Comparison of ENCODE assay signal across 27 mouse cellular contexts in genomic region chr6:91788311-91788798, GRCm38 (mm10). TPM values are rescaled to one million over a fixed set of nuclear protein-coding genes. Genes with fewer than 3 reads are reported as not detected.
DNase-seq lines count a peak whose midpoint lies in the region; ATAC-seq and TF ChIP-seq lines count a peak whose summit lies in the region.
"Had no signal": no experiment of that assay in that cellular context is flagged by ENCODE, and none has a peak within 500 bp of the region (broad histone marks: within the 10 kb centered on the region; RNA-seq: fewer than 3 reads in every experiment).

No protein-coding gene starts in this region.

- H3K4me3 ChIP-seq in gastrocnemius, adult 2 months: no peak overlapping the region
- H3K4me3 ChIP-seq in heart, adult 2 months: no peak overlapping the region
- H3K4me3 ChIP-seq in kidney, postnatal 0 days (replicated peaks; ENCODE audit: low read depth, low read length): no peak overlapping the region
- no peak overlapping the region for H3K4me3 ChIP-seq in kidney, embryonic 15.5 days (replicated peaks)
- H3K4me3 ChIP-seq: embryonic facial prominence, embryonic 12.5 days; embryonic facial prominence, embryonic 15.5 days; heart, embryonic 13.5 days; hindbrain, embryonic 10.5 days; hindbrain, embryonic 13.5 days; intestine, embryonic 15.5 days had no signal

- WGBS in heart, adult 2 months: 50% methylated on average over 9 of the region's 9 CpGs
- WGBS in kidney, postnatal 0 days: 83% methylated on average over 9 of the region's 9 CpGs
- WGBS in kidney, embryonic 15.5 days: 77% methylated on average over 9 of the region's 9 CpGs

- H3K4me1 ChIP-seq in heart, adult 2 months (ENCODE audit: control insufficient read depth, insufficient read depth, low read length): peaks cover 13% of the 10 kb centered on the region; the same call in 1 of the 2 replicates
- H3K4me1 ChIP-seq in kidney, postnatal 0 days (replicated peaks; ENCODE audit: insufficient read depth, low read length): no peaks in the 10 kb centered on the region
- no peaks in the 10 kb centered on the region for H3K4me1 ChIP-seq in kidney, embryonic 15.5 days
- H3K4me1 ChIP-seq: embryonic facial prominence, embryonic 12.5 days; embryonic facial prominence, embryonic 15.5 days; intestine, embryonic 15.5 days had no signal

- DNase-seq in gastrocnemius, adult 2 months: no peak
- no peak for DNase-seq in gastrocnemius, postnatal 36 days
- peak in 1 of 2 experiments; percentile 55 for DNase-seq in heart, adult 2 months
- DNase-seq in heart, adult 9 months (ENCODE audit: low spot score in 2 of 2): no peak
- DNase-seq in kidney, postnatal 0 days (ENCODE audit: low spot score): no peak
- DNase-seq in heart, postnatal 14 days: peak; percentile 30 to 37
- DNase-seq in left cerebral cortex, postnatal 14 days (ENCODE audit: low spot score in 2 of 2): no peak
- DNase-seq: adrenal gland, adult 8-10 months; adrenal gland, postnatal 25 days; B cell, adult 2 months; cerebellum, adult 18-20 months; cerebellum, adult 9-10 months; cerebellum, postnatal 14 days; forebrain, postnatal 0 days; gastrocnemius, postnatal 10 days; kidney, adult 11 months; kidney, adult 8-10 months had no signal

- H3K27ac ChIP-seq in gastrocnemius, adult 2 months: peak overlapping the region; percentile 88
- H3K27ac ChIP-seq in heart, adult 2 months: peak overlapping the region; percentile 54
- no peak overlapping the region for H3K27ac ChIP-seq in kidney, postnatal 0 days
- H3K27ac ChIP-seq in kidney, embryonic 15.5 days: no peak overlapping the region
- H3K27ac ChIP-seq: embryonic facial prominence, embryonic 12.5 days; embryonic facial prominence, embryonic 15.5 days; heart, embryonic 13.5 days; hindbrain, embryonic 10.5 days; hindbrain, embryonic 13.5 days; intestine, embryonic 15.5 days had no signal

- no peak for TF ChIP-seq POLR2A in heart, adult 2 months (IDR thresholded peaks at IDR 0.05; ENCODE audit: insufficient read depth, low read depth, low read length)

- ATAC-seq in kidney, postnatal 0 days (replicated peaks; ENCODE audit: low FRiP score, low read depth): no peak
- ATAC-seq in kidney, embryonic 15.5 days (replicated peaks; ENCODE audit: low FRiP score): no peak
- ATAC-seq: forebrain, embryonic 14.5 days; forebrain, postnatal 0 days; hindbrain, embryonic 16.5 days; intestine, embryonic 15.5 days had no signal

- no peaks in the 10 kb centered on the region for H3K79me2 ChIP-seq in heart, adult 2 months (replicated peaks; ENCODE audit: control insufficient read depth, insufficient read depth, low read length)

- intact Hi-C loops in gastrocnemius, adult 2 months (cut with DNase I): no loop called here
- intact Hi-C loops in gastrocnemius, postnatal 36 days (cut with DNase I): no loop called here
- intact Hi-C loops in heart, adult 2 months (cut with DNase I): no loop called here
- intact Hi-C loops in heart, postnatal 14 days (cut with DNase I): no loop called here
- intact Hi-C loops in left cerebral cortex, postnatal 14 days (cut with DNase I): no loop called here

- no peak for TF ChIP-seq CTCF in gastrocnemius, adult 2 months (IDR thresholded peaks at IDR 0.05)
- no peak for TF ChIP-seq CTCF in heart, adult 2 months (IDR thresholded peaks at IDR 0.05)
- no peak for TF ChIP-seq CTCF in kidney, postnatal 0 days (IDR thresholded peaks at IDR 0.05; ENCODE audit: low read depth)

- H3K9me3 ChIP-seq in kidney, postnatal 0 days (replicated peaks; ENCODE audit: low read length): no peaks in the 10 kb centered on the region
- no peaks in the 10 kb centered on the region for H3K9me3 ChIP-seq in kidney, embryonic 15.5 days (replicated peaks)
- H3K9me3 ChIP-seq: embryonic facial prominence, embryonic 12.5 days; embryonic facial prominence, embryonic 15.5 days; heart, embryonic 13.5 days; hindbrain, embryonic 10.5 days; hindbrain, embryonic 13.5 days; intestine, embryonic 15.5 days had no signal

- H3K27me3 ChIP-seq in heart, adult 2 months (ENCODE audit: control insufficient read depth, insufficient read depth, low read length): no peaks in the 10 kb centered on the region
- no peaks in the 10 kb centered on the region for H3K27me3 ChIP-seq in kidney, postnatal 0 days (ENCODE audit: insufficient read depth, low read length)
- H3K27me3 ChIP-seq in kidney, embryonic 15.5 days: no peaks in the 10 kb centered on the region
- H3K27me3 ChIP-seq: embryonic facial prominence, embryonic 12.5 days; embryonic facial prominence, embryonic 15.5 days; heart, embryonic 13.5 days; hindbrain, embryonic 13.5 days; intestine, embryonic 15.5 days had no signal

- H3K36me3 ChIP-seq in heart, adult 2 months (ENCODE audit: control insufficient read depth, insufficient read depth, low read length): peaks cover 4% of the 10 kb centered on the region; the same call in 1 of the 2 replicates
- no peaks in the 10 kb centered on the region for H3K36me3 ChIP-seq in kidney, postnatal 0 days (ENCODE audit: insufficient read depth, low read length)
- no peaks in the 10 kb centered on the region for H3K36me3 ChIP-seq in kidney, embryonic 15.5 days
- H3K36me3 ChIP-seq: embryonic facial prominence, embryonic 12.5 days; embryonic facial prominence, embryonic 15.5 days; hindbrain, embryonic 10.5 days; intestine, embryonic 15.5 days had no signal

- H3K9ac ChIP-seq in heart, adult 2 months (ENCODE audit: low read depth, low read length): no peak overlapping the region
- 0 out of 2 replicates have a peak overlapping the region, but pooled peaks have one; percentile 31 for H3K9ac ChIP-seq in kidney, postnatal 0 days (ENCODE audit: low read depth, low read length)
- no peak overlapping the region for H3K9ac ChIP-seq in kidney, embryonic 15.5 days
- H3K9ac ChIP-seq: embryonic facial prominence, embryonic 12.5 days; embryonic facial prominence, embryonic 15.5 days; forebrain, postnatal 0 days; heart, embryonic 13.5 days; hindbrain, embryonic 13.5 days; intestine, embryonic 15.5 days had no signal

- no peak for TF ChIP-seq EP300 in heart, adult 2 months (IDR thresholded peaks at IDR 0.05; ENCODE audit: insufficient read depth, low read depth, low read length)

- H3K4me2 ChIP-seq in kidney, postnatal 0 days (ENCODE audit: low read length): no peak overlapping the region
- H3K4me2 ChIP-seq in kidney, embryonic 15.5 days: no peak overlapping the region
- H3K4me2 ChIP-seq: embryonic facial prominence, embryonic 12.5 days; embryonic facial prominence, embryonic 15.5 days; heart, embryonic 13.5 days; hindbrain, embryonic 13.5 days; intestine, embryonic 15.5 days had no signal

RNA-seq across cellular contexts. Expression of gene Grip2, which starts 38.7 kb away (rescaled TPM):
- total RNA-seq in gastrocnemius, adult 2 months (2021): 1 to 10 TPM; 4.5 to 5.2 TPM
- 1 to 10 TPM; 2.4 to 3.3 TPM for total RNA-seq in gastrocnemius, postnatal 36 days (2021)
- total RNA-seq in heart, adult 2 months (2021): 10 to 100 TPM in 1 of 2 experiments, 1 to 10 TPM in 1; 8.5 to 12.4 TPM
- polyA plus RNA-seq in heart, adult 2 months (2012; rRNA removed): 25.2 and 37.9 TPM in 2 replicates
- polyA plus RNA-seq in kidney, postnatal 0 days (2015; fragmentation: Nextera tagmentation; extraction: Ambion mirVana): 0.68 and 0.72 TPM in 2 replicates
- 0.81 and 0.92 TPM in 2 replicates for polyA plus RNA-seq in kidney, embryonic 15.5 days (2015; fragmentation: Nextera tagmentation; extraction: Ambion mirVana)
- total RNA-seq in heart, postnatal 14 days (2021): 10 to 100 TPM; 12.0 to 12.5 TPM
- total RNA-seq in left cerebral cortex, postnatal 14 days (2021): 10 to 100 TPM; 14.1 to 14.9 TPM
- total RNA-seq: MEL had no signal

Comparison
In these comparisons a context has a peak if more than half of its experiments do, and no peak if none do; other contexts are left out.
1. DNase-seq: peak in heart, postnatal 14 days (2 of 2); none in gastrocnemius, adult 2 months (single experiment), gastrocnemius, postnatal 36 days (0 of 2), heart, adult 9 months (0 of 2), kidney, postnatal 0 days (single experiment) and left cerebral cortex, postnatal 14 days (0 of 2).
2. H3K27ac ChIP-seq: peak in gastrocnemius, adult 2 months (single experiment) and heart, adult 2 months (single experiment); none in kidney, postnatal 0 days (single experiment) and kidney, embryonic 15.5 days (single experiment).